Mouse (Mus musculus) fat pad, adult 2 months (tissue): ENCODE results near the gene M1ap.

Experiments
- DNase-seq: peaks from one replicate; pipeline ENCODE4 v3.0.0-alpha.2; 2011; ENCODE audit warnings: low read depth, low spot score; ENCODE audit errors: extremely low read depth

Gene M1ap

DNA sequence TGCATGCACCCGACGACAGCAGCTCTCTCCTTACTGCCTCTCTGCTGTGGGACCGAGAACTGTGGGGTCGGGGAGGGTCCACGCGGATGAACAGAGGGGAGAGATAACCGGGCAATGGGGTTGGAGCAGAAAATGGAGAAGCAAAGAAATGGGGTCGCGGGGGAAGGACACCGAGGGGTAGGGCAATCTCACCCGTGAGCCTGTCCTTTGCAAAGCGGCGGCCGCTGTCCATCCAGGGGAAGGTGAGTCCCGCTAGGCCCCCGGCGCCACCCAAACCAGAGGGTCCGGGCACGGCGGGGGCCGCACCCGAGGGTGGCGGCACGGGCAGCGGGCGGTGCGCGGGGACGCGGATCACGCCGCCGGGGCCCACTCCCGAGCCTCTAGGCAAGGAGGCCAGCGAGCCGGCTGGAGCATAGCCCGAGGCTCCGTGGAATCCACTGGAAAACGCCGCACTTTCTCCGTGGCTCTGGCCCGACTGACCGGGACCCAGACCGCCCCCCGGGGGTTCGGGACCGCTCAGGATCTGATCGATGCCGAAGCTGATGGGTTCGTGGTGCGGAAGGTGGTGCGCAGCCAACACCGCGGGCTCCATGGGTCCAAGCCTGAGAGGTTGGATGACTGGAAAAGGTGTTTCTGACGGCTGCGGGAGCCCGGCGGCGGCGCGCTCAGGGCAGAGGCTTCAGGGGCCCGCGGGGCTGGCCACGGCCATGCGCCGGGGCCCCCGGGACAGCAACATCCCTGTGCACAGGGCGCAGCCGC is 123.0 kb downstream of the M1ap start:
- no peak for DNase-seq

GRCm38 (mm10) chr6:83070247-83070310 is 123.4 kb downstream of the M1ap start, which contains the start of gene Tlx2:
Gene Tlx2 (minus strand): TSS chr6:83070293.
- DNase-seq = no peak

- no peak for DNase-seq
Observed at GRCm38 (mm10) chr6:83070311-83071219, 123.9 kb downstream of the M1ap start.

DNA sequence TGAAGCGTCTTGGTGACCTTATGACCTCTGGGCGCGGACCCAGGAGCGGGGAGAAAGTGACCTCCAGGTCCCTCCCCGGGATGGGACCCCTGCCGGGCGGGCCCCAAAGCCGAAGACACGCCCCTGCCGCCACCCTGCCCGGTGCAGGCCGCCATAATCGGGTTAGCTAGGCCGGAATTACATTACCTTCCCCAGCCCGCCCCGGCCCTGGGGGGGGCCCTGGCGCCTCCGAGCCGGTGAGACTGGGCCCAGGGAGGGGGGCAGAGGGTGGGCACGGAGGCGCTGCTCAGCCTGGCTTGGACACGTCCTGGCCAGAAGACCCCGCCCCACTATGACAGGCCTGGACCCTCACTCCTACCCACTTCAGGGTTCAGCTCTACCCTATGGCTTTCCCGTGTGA is 124.5 kb downstream of the M1ap start:
- no peak for DNase-seq

DNA sequence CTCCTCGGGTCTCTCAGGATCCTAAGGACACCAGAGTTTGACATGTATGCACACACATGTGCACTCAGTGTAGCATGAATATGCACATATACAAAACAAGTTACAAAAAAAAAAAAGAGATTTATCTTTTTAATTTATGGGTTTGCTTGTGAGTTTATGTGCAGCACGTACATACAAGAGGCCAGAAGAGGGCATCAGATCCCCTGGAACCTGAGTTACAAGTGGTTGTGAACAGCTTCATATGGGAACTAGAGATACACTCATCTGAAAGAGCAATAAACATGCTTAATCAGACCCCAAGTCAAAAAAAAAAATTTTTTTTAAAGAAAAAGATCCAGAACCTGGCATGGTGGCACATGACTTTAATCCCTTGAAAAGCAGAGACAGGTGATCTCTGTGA is 128.3 kb downstream of the M1ap start:
- DNase-seq = no peak

DNA sequence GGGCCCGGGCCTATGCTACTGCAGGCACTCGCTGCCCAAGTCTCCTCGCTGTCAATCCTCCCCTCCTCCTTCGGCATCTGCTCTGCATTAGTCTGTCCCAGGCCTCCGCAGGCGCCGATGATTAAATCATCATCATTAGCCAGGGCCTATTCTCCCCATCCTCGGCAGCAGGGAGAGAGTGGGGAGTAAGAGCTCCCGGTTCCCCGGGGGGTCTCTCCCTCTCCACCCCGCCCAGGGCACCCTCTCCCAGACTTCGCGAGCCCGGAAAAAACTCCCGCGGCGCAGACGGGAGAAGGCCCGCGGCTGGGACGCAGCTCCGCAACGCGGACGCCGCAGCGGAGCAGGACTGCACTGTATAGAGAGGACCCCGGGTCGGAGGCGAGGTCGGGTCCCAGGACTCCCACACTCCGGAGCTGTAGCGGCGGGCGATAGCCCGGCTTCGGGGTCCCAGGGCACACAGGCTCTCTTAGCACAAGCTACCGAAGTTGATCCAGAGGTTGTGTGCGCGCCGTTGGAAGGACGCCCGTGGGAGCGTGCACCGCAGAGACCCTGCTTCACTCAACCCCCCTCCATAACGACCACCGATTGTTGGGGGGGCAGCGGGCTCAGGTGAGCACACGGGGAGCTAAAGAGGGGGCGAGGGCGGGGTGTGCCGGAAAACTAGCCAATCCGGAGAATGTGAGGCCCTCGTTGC is 131.1 kb downstream of the M1ap start, which contains the start of gene Pcgf1:
Gene Pcgf1, plus strand, starts transcription at position 240 of the 694 bp plus-strand sequence.
- DNase-seq = no peak

DNA sequence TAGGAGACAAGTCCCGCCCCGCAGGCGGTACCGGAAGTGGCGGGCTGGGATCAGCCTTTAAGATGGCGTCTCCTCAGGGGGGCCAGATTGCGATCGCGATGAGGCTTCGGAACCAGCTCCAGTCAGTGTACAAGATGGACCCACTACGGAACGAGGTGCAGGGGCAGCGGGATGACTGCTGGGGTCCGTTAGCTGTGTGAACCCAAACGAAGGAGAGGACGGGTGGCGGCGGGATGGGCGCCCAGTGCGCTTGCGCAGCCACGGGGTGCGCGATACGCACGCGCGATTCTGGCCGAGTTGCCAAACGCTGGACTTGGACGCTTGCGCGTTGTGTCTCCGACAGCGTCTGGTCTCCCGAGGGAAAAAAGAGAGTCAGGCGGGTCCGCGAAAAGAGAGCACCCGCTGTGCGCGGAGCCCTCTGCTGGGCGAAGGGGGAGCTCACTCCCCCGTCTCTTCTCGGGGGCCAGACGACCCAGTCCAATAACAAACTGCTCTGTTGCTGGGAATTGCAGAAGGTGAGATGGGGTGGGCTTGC is 131.7 kb downstream of the M1ap start:
- no peak for DNase-seq
